Mouse (Mus musculus) liver, postnatal 0 days (tissue): ENCODE results near the gene Tpcn1.

Experiments
- CTCF ChIP-seq: sonication (generic); IDR thresholded peaks from 2 replicates; pipeline ENCODE4 v1.5.1; 2016; ENCODE audit warnings: antibody characterized with exemption, low read depth
- EP300 ChIP-seq: IDR thresholded peaks from 2 replicates; pipeline ENCODE4 v1.6.1; 2016; ENCODE audit warnings: antibody characterized with exemption, low read depth, mild to moderate bottlenecking

GRCm38 (mm10) chr5:120548236-120548850, 40.1 kb downstream of the Tpcn1 start:
- TF ChIP-seq CTCF (no peak), EP300 (no peak)
